Mouse (Mus musculus) lung, embryonic 14.5 days (tissue): Measurements from ENCODE around the gene Mrpl45. TPM values are rescaled to one million over a fixed set of nuclear protein-coding genes. Genes with fewer than 3 reads are reported as not detected.
"Not testable (repeated sequence)": the region's sequence is repeated elsewhere in the genome, so short reads cannot be mapped to it uniquely, and the experiment has no call there.

Source experiments
- ATAC-seq: fragments of 200-750 bp; cut with Nextera tagmentation; 2 replicates; pipeline ENCODE4 v1.8.0; 2017; ENCODE audit warnings: mild to moderate bottlenecking, moderate TSS enrichment, moderate library complexity; ENCODE audit not compliant: insufficient read depth
- DNase-seq: peaks from one replicate; pipeline ENCODE4 v3.0.0-alpha.2; 2015
- H3K27ac ChIP-seq: fragments of 300-500 bp; sonication (generic); 2 replicates; pipeline ENCODE4 v1.5.1; 2014; ENCODE audit warnings: low read depth, mild to moderate bottlenecking, moderate library complexity
- H3K27me3 ChIP-seq: fragments of 300-500 bp; sonication (generic); 2 replicates; pipeline ENCODE4 v1.6.1; 2014; ENCODE audit warnings: low read length, control low read depth; ENCODE audit not compliant: insufficient read depth
- H3K36me3 ChIP-seq: fragments of 300-500 bp; sonication (generic); 2 replicates; pipeline ENCODE4 v1.6.1; 2014; ENCODE audit warnings: control low read depth; ENCODE audit not compliant: insufficient read depth
- H3K4me1 ChIP-seq: fragments of 300-500 bp; sonication (generic); 2 replicates; pipeline ENCODE4 v1.6.1; 2014; ENCODE audit warnings: antibody characterized with exemption, control low read depth; ENCODE audit not compliant: insufficient read depth
- H3K4me2 ChIP-seq: fragments of 300-500 bp; sonication (generic); 2 replicates; pipeline ENCODE4 v1.6.1; 2014; ENCODE audit warnings: mild to moderate bottlenecking
- H3K4me3 ChIP-seq: fragments of 300-500 bp; sonication (generic); 2 replicates; pipeline ENCODE4 v1.5.1; 2014; ENCODE audit warnings: low read depth, low read length
- H3K9ac ChIP-seq: fragments of 300-500 bp; sonication (generic); 2 replicates; pipeline ENCODE4 v1.6.1; 2014
- H3K9me3 ChIP-seq: fragments of 300-500 bp; sonication (generic); 2 replicates; pipeline ENCODE4 v1.6.1; 2016; ENCODE audit warnings: low read depth, low read length, control low read depth
- CTCF ChIP-seq: IDR thresholded peaks from 2 replicates; pipeline ENCODE4 v1.5.1; 2016; ENCODE audit warnings: antibody characterized with exemption, low read depth
- WGBS: fragments of 180-500 bp; shearing (Covaris S2); extraction: QIAGEN DNeasy Blood & Tissue Kit; methylation state at CpG from one replicate; pipeline ENCODE4 v1.1.7; 2014; 5-methylcytosine and 5-hydroxymethylcytosine counted together
- polyA plus RNA-seq: library from polyadenylated mRNA; unstranded; fragments of >200 nt; fragmentation: Nextera tagmentation; extraction: Ambion mirVana; gene quantifications from 2 replicates; pipeline ENCODE4 v1.2.1, GENCODE M21; 2014

Mrpl45 gene
- polyA plus RNA-seq: 46.0 and 48.1 TPM in 2 replicates

DNA sequence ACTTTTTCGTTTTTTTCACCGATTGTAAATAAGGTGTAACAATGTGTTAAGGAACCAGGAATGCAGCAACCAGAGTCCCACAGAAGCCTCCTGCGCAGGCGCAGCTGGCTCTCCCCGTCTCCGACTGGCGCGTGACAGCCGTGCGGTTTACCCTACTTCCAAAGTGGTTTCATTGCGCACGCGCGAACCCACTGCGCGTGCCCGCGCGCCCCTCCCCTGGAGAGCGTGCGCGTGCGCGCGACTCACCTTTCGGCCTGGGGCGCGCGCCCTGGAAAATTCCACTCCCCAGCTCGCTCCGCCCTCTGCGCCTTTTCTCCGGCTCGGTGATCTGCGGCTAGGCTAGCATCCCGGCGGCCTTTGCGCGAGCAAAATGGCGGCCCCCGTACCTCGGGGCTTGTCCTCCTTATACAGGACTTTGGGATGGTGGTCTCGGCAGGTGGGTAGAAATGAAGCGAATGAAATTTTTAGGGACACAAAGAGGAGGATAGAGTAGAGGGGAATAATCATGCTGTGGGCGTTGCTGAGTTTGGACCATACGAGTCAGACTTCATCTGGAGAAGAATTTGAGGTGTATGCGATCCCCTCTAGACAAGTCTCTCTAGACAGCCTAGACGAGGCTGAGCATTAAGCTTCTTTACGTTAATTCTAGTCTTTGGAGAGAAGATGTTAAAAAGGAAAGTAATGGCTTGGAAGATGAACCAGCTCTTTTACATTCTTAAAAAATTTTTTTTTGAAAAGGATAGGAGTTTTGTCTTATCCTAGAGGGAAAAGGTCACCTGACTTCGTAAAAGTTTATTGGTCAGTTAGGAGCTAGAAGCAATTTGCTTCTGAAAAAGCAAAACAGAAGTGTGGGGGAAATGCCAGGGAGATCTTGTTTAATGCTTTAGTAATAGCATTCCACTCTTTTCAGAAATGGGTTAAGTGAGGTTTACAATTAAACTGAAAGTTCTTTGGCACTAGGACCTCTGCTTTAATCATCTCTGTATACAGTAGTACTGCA is at the start of gene Mrpl45:
Mrpl45 (plus strand) TSS at position 213 of the 1,000 bp plus-strand sequence.
- no peaks in the 10 kb centered on the region for H3K9me3 ChIP-seq
- ATAC-seq: peak; percentile 92
- H3K27ac ChIP-seq: peak within 1 kb of the TSS; percentile 71; the same call in 1 of the 2 replicates
- TF ChIP-seq CTCF: no peak
- H3K4me1 ChIP-seq: no peaks in the 10 kb centered on the region
- H3K9ac ChIP-seq: peak within 1 kb of the TSS; percentile 62
- under 1% methylated on average over 50 of the region's 50 CpGs for WGBS
- no peaks in the 10 kb centered on the region; the same call in 1 of the 2 replicates for H3K36me3 ChIP-seq
- peak within 1 kb of the TSS; percentile 59 for H3K4me2 ChIP-seq
- DNase-seq: peak; percentile 100
- H3K27me3 ChIP-seq: no peaks in the 10 kb centered on the region
- H3K4me3 ChIP-seq: peak within 1 kb of the TSS; percentile 55

DNA sequence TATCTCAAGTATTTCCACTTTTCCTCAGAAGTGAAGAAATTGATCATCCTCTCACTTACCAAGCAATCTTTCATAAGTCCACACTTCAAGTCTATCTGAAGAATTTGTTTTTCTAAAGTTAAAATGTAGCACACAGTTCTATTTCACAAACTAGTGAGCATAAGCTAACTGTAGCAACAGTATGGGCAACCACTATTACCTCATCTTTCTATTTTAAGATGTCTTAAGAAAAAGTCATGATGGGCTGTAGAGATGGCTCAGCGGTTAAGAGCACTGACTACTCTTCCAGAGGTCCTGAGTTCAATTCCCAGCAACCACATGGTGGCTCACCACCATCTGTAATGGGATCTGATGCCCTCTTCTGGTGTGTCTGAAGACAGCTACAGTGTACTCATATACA is 49.0 kb upstream of the Mrpl45 start:
- not testable (repeated sequence) for H3K4me1 ChIP-seq, ATAC-seq, H3K4me2 ChIP-seq, DNase-seq, H3K9ac ChIP-seq, H3K27me3 ChIP-seq, H3K27ac ChIP-seq, H3K9me3 ChIP-seq, H3K4me3 ChIP-seq
- 95% methylated on average over 1 of the region's 1 CpGs for WGBS
- H3K36me3 ChIP-seq: peaks cover 21% of the 10 kb centered on the region

DNA sequence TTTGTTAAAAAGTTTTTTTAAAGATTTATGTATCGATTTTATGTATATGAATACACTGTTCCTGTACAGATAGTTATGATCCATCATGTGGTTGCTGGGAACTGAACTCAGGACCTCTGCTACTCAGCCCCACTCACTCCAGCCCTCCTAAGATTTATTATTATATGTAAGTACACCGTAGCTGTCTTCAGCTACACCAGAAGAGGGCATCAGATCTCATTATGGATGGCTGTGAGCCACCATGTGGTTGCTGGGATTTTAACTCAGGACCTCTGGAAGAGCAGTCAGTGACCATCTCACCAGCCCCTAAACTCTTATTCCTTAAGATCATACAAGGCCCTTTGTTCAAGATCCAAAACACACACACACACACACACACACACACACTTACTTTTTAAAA is 45.5 kb upstream of the Mrpl45 start:
- not testable (repeated sequence) for H3K4me3 ChIP-seq, H3K27ac ChIP-seq, ATAC-seq, H3K4me1 ChIP-seq, H3K4me2 ChIP-seq, H3K9me3 ChIP-seq, H3K9ac ChIP-seq, H3K27me3 ChIP-seq
- 69% methylated on average over 2 of the region's 2 CpGs for WGBS
- peak; percentile 19; the same call in 1 of the 2 replicates for TF ChIP-seq CTCF
- DNase-seq: peak; percentile 6
- peaks cover 18% of the 10 kb centered on the region for H3K36me3 ChIP-seq

DNA sequence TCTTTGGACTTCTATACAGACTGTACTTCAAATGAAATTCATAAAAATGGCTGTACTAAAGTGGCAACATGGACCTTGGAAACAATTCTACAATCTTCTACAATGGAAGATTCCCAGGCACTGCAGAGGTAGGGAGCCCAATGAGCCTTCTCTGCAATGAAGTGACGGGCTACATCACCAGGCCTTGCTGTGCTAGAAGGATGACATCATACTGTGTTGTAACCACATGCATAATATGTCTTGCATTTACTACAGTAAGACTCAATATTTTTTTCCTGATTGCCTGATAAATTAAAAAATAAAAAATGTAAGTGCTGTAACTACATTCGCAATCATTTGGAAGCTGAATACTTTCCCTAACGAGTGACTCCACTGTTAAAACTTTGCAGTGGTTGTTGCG is 42.7 kb upstream of the Mrpl45 start:
- Histone ChIP-seq H3K27me3 (no peaks in the 10 kb centered on the region), H3K4me3 (no peak overlapping the region), H3K4me2 (no peak overlapping the region), H3K9me3 (no peaks in the 10 kb centered on the region), H3K27ac (no peak overlapping the region), H3K9ac (no peak overlapping the region), H3K4me1 (no peaks in the 10 kb centered on the region), H3K36me3 (no peaks in the 10 kb centered on the region)
- DNase-seq: no peak
- ATAC-seq: no peak
- WGBS: 95% methylated on average over 4 of the region's 4 CpGs
- TF ChIP-seq CTCF: no peak

DNA sequence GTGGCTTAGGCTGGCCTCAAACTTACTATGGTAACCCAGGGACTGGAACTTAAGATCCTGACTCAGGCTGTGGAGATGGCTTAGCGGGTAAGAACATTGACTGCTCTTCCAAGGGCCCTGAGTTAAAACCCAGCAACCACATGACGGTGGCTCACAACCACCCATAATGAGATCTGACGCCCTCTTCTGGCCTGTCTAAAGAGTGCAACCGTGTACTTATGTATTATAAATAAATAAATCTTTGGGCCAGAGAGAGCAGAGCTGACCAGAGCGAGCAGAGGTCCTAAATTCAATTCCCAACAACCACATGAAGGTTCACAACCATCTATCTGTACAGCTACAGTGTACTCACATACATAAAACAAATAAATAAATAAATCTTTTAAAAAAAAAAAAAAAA is 41.9 kb upstream of the Mrpl45 start:
- H3K9ac ChIP-seq: no peak overlapping the region
- no peaks in the 10 kb centered on the region for H3K27me3 ChIP-seq
- peaks cover 3% of the 10 kb centered on the region; the same call in 1 of the 2 replicates for H3K4me1 ChIP-seq
- DNase-seq (peak; percentile 13), ATAC-seq (no peak)
- no peak overlapping the region for H3K4me2 ChIP-seq
- H3K36me3 ChIP-seq: no peaks in the 10 kb centered on the region
- no peak overlapping the region for H3K4me3 ChIP-seq
- no peak; the same call in 1 of the 2 replicates for TF ChIP-seq CTCF
- H3K9me3 ChIP-seq: no peaks in the 10 kb centered on the region
- WGBS: 83% methylated on average over 5 of the region's 5 CpGs
- no peak overlapping the region for H3K27ac ChIP-seq

DNA sequence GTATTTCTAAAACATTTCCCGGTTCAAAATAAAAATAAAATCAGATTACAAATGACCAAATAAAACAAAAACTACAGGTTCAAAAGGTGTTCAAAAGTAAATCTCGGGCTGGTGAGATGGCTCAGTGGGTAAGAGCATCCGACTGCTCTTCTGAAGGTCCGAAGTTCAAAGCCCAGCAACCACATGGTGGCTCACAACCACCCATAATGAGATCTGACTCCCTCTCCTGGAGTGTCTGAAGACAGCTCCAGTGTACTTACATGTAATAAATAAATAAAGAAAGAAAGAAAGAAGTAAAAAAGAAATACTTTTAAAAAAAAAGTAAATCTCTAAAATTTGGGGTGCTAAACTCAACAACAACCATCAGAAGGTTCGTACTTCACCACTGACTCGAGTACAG is 40.6 kb upstream of the Mrpl45 start:
- H3K36me3 ChIP-seq, H3K4me3 ChIP-seq, H3K4me1 ChIP-seq, H3K9me3 ChIP-seq, ATAC-seq, H3K9ac ChIP-seq, H3K4me2 ChIP-seq, DNase-seq, H3K27ac ChIP-seq, H3K27me3 ChIP-seq: not testable (repeated sequence)
- 89% methylated on average over 6 of the region's 6 CpGs for WGBS

DNA sequence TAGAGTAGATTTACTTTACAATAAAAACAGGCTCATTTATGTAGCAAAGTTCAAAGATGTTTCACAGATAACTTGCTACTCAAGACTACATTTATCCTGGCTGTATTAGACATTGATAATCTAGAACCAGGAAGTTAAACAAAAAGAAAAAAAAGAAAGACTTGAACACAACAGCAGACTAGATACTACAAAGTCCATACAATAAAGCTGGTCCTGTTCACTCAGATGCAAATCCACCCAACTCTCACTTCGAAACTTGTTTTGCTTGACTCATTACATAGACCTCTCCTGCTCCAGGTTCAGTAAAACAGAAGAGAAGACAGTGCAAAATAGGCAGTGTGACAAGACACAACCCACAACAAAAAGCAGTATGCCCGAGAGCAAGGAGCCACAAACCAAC is 40.2 kb upstream of the Mrpl45 start:
- H3K4me1 ChIP-seq: peaks cover 6% of the 10 kb centered on the region; the same call in 1 of the 2 replicates
- 90% methylated on average over 2 of the region's 2 CpGs for WGBS

More for the DNA sequence above, 40.2 kb upstream of the Mrpl45 start:
- TF ChIP-seq CTCF: no peak
- no peak overlapping the region for H3K4me3 ChIP-seq
- no peak overlapping the region for H3K9ac ChIP-seq
- no peak for DNase-seq
- no peak overlapping the region for H3K27ac ChIP-seq
- H3K4me2 ChIP-seq: no peak overlapping the region
- H3K27me3 ChIP-seq: no peaks in the 10 kb centered on the region
- H3K36me3 ChIP-seq: no peaks in the 10 kb centered on the region
- no peak for ATAC-seq
- H3K9me3 ChIP-seq: no peaks in the 10 kb centered on the region
